Mouse (Mus musculus): Measurements from ENCODE around the gene Rnpep. TPM values are rescaled to one million over a fixed set of nuclear protein-coding genes. Genes with fewer than 3 reads are reported as not detected.

The Rnpep gene
- total and polyA plus RNA-seq, 3 experiments: 72.6 to 118 (median 73.8) TPM

- no peak for DNase-seq (ENCODE audit: extremely low read depth)
- H3K4me3 ChIP-seq (replicated peaks in 1 of 3; ENCODE audit: low read depth in 2 of 3, low read length in 2 of 3, poor library complexity in 1 of 3): no peak within 1 kb of the TSS
- TF ChIP-seq JUND (conservative IDR thresholded peaks at IDR 0.05; ENCODE audit: low read depth, low read length) (no peak), NELFE (IDR thresholded peaks at IDR 0.05; ENCODE audit: low read depth, low read length) (no peak), ETS1 (conservative IDR thresholded peaks at IDR 0.05; ENCODE audit: low read depth, low read length) (no peak), E2F4 (IDR thresholded peaks at IDR 0.05; ENCODE audit: insufficient replicate concordance, low read depth, low read length) (no peak), MYC (IDR thresholded peaks at IDR 0.05; ENCODE audit: low read depth, low read length) (no peak), JUN (IDR thresholded peaks at IDR 0.05; ENCODE audit: insufficient read depth, low read depth, low read length) (no peak), CHD2 (IDR thresholded peaks at IDR 0.05; ENCODE audit: low read length) (no peak), HCFC1 (IDR thresholded peaks at IDR 0.05; ENCODE audit: low read depth, low read length) (no peak), MAZ (IDR thresholded peaks at IDR 0.05; ENCODE audit: low read depth, low read length) (no peak), MAFK (IDR thresholded peaks at IDR 0.05; ENCODE audit: insufficient replicate concordance, low read length) (no peak), POLR2A (IDR thresholded peaks at IDR 0.05; ENCODE audit: low read depth, low read length) (no peak), USF1 (IDR thresholded peaks at IDR 0.05; ENCODE audit: low read depth, low read length) (no peak), NRF1 (IDR thresholded peaks at IDR 0.05; ENCODE audit: low read depth, low read length) (no peak), CHD1 (IDR thresholded peaks at IDR 0.05; ENCODE audit: low read depth, low read length) (no peak), EP300 (IDR thresholded peaks at IDR 0.05; ENCODE audit: low read length) (no peak), TCF12 (IDR thresholded peaks at IDR 0.05; ENCODE audit: low read depth, low read length) (no peak), SIN3A (IDR thresholded peaks at IDR 0.05; ENCODE audit: low read length) (no peak), UBTF (IDR thresholded peaks at IDR 0.05; ENCODE audit: low read depth, low read length) (no peak), RCOR1 (conservative IDR thresholded peaks at IDR 0.05; ENCODE audit: low read depth, low read length) (no peak), ZNF384 (IDR thresholded peaks at IDR 0.05; ENCODE audit: low read depth, low read length) (no peak)
- no peaks in the 10 kb centered on the region for H3K79me2 ChIP-seq (replicated peaks; ENCODE audit: control insufficient read depth, extremely low read depth, insufficient read depth, poor library complexity, severe bottlenecking)
- no peaks in the 10 kb centered on the region for H3K36me3 ChIP-seq (replicated peaks in 1 of 2; ENCODE audit: control insufficient read depth in 1 of 2, insufficient read depth in 1 of 2, low read length in 1 of 2)
- no peak within 1 kb of the TSS; the same call in 1 of the 2 replicates for H3K4me2 ChIP-seq (ENCODE audit: insufficient read depth, low read depth, poor library complexity, severe bottlenecking)
- in situ Hi-C loops (cut with MboI; ENCODE audit: low pct_ligation_motif_present, low pct_unique_long_range_greater_than_20kb, low sequenced_read_pairs): no loop called here
- no peak within 1 kb of the TSS for H3K9ac ChIP-seq (ENCODE audit: insufficient read depth, low read depth)
- dilution Hi-C loops (cut with MboI; ENCODE audit: extremely low pct_ligation_motif_present, extremely low pct_unique_long_range_greater_than_20kb, low sequenced_read_pairs): no loop called here
- peaks cover 2% of the 10 kb centered on the region for H3K9me3 ChIP-seq (replicated peaks; ENCODE audit: low read length)
- peaks cover 0 to 7% of the 10 kb centered on the region in 2 experiments; a peak in 2 of 4 replicates for H3K4me1 ChIP-seq (ENCODE audit: control insufficient read depth in 1 of 2, insufficient read depth in 2 of 2)
- H3K27me3 ChIP-seq (replicated peaks): peaks cover 65% of the 10 kb centered on the region
- no peak within 1 kb of the TSS for H3K27ac ChIP-seq (ENCODE audit: insufficient read depth, low read depth)
These were observed 40.7 kb upstream of the Rnpep start, which contains the start of gene Lmod1 for GRCm38 (mm10) chr1:135324571-135324970. TSS of gene Lmod1 (plus strand) at chr1:135324807.

- in situ Hi-C loops (cut with MboI; ENCODE audit: low pct_ligation_motif_present, low pct_unique_long_range_greater_than_20kb, low sequenced_read_pairs): no loop called here
These were observed 39.5 kb upstream of the Rnpep start for GRCm38 (mm10) chr1:135323367-135323901.

More at GRCm38 (mm10) chr1:135323367-135323901, 39.5 kb upstream of the Rnpep start:
- no peak overlapping the region for H3K4me3 ChIP-seq (replicated peaks in 1 of 3; ENCODE audit: low read depth in 2 of 3, low read length in 2 of 3, poor library complexity in 1 of 3)
- no peaks in the 10 kb centered on the region for H3K36me3 ChIP-seq (replicated peaks in 1 of 2; ENCODE audit: control insufficient read depth in 1 of 2, insufficient read depth in 1 of 2, low read length in 1 of 2)
- TF ChIP-seq ZMIZ1 (IDR thresholded peaks at IDR 0.05; ENCODE audit: low read depth, low read length) (no peak), CHD1 (IDR thresholded peaks at IDR 0.05; ENCODE audit: low read depth, low read length) (no peak), ZC3H11A (IDR thresholded peaks at IDR 0.05; ENCODE audit: low read depth, low read length) (no peak), UBTF (IDR thresholded peaks at IDR 0.05; ENCODE audit: low read depth, low read length) (no peak)
- H3K27me3 ChIP-seq (replicated peaks): peaks cover 68% of the 10 kb centered on the region
- peaks cover 2% of the 10 kb centered on the region for H3K9me3 ChIP-seq (replicated peaks; ENCODE audit: low read length)
- H3K79me2 ChIP-seq (replicated peaks; ENCODE audit: control insufficient read depth, extremely low read depth, insufficient read depth, poor library complexity, severe bottlenecking): no peaks in the 10 kb centered on the region
- H3K4me1 ChIP-seq (ENCODE audit: control insufficient read depth in 1 of 2, insufficient read depth in 2 of 2): peaks cover 0 to under 1% of the 10 kb centered on the region in 2 experiments; a peak in 1 of 4 replicates
- no peak for DNase-seq (ENCODE audit: extremely low read depth)
- no peak overlapping the region for H3K4me2 ChIP-seq (ENCODE audit: insufficient read depth, low read depth, poor library complexity, severe bottlenecking)
- H3K27ac ChIP-seq (ENCODE audit: insufficient read depth, low read depth): no peak overlapping the region
- dilution Hi-C loops (cut with MboI; ENCODE audit: extremely low pct_ligation_motif_present, extremely low pct_unique_long_range_greater_than_20kb, low sequenced_read_pairs): no loop called here
- no peak overlapping the region for H3K9ac ChIP-seq (ENCODE audit: insufficient read depth, low read depth)

Measured in CH12.LX (cell line).